ENCODE assay signal across 20 mouse cellular contexts in the genomic region with DNA sequence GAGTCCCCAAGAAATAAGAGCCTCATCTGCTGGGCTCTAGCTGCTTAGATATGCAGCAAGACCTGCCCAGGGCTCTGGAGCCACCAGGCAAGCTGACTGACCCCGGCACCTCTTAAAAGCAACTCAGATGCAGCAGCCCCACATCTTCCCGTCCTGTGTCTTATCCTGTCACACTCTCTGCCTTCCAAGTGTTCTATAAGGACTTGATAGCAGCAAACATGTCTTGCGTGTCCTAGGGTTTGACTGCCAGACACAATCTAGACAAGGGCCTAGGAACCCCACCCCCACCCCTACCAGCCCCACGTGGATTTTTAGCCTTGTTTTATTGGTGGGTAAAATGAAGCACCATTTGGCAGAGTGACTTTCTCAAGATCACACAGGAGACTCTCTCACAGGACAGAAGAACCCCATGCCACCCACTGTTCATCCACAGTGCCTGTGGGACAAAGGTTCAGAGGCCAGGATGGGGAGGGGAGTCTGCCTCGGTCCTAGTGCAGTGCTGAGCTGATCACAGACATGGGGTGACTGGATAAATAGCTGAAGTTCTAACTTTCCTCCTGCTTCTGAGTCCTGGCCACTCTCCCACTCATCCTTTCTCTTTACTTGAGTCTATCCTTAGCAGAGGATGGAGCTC. TPM values are rescaled to one million over a fixed set of nuclear protein-coding genes. Genes with fewer than 3 reads are reported as not detected.
"Had no signal": no experiment of that assay in that cellular context is flagged by ENCODE, and none has a peak within 500 bp of the region (broad histone marks: within the 10 kb centered on the region; RNA-seq: fewer than 3 reads in every experiment).

No protein-coding gene starts in this region.

- H3K27ac ChIP-seq: limb, embryonic 13.5 days; liver, embryonic 13.5 days; midbrain, embryonic 13.5 days; neural tube, embryonic 13.5 days; stomach, embryonic 15.5 days had no signal

- H3K4me3 ChIP-seq: limb, embryonic 13.5 days; liver, embryonic 13.5 days; megakaryocyte, embryonic 14.5 days; midbrain, embryonic 10.5 days; midbrain, embryonic 13.5 days; myocyte; neural tube, embryonic 13.5 days; stomach, embryonic 15.5 days had no signal

- H3K4me1 ChIP-seq: liver, embryonic 13.5 days; megakaryocyte, embryonic 14.5 days; stomach, embryonic 15.5 days had no signal

- H3K27me3 ChIP-seq: midbrain, embryonic 13.5 days; neural tube, embryonic 13.5 days; stomach, embryonic 15.5 days had no signal

- H3K36me3 ChIP-seq: limb, embryonic 13.5 days; liver, embryonic 13.5 days; midbrain, embryonic 10.5 days; midbrain, embryonic 13.5 days; neural tube, embryonic 13.5 days; stomach, embryonic 15.5 days had no signal

- H3K4me2 ChIP-seq: limb, embryonic 13.5 days; liver, embryonic 13.5 days; midbrain, embryonic 13.5 days; neural tube, embryonic 13.5 days; stomach, embryonic 15.5 days had no signal

- DNase-seq: kidney, adult 18-20 months; kidney, adult 9 months; kidney, postnatal 14 days; kidney, postnatal 4 days; left cerebral cortex, postnatal 4 days; liver, embryonic 13.5 days; retina, postnatal 1 day; right cerebral cortex, postnatal 25 days; spleen, adult 18-20 months; thymus, postnatal 25 days had no signal

- H3K9ac ChIP-seq: limb, embryonic 13.5 days; liver, embryonic 13.5 days; midbrain, embryonic 13.5 days; neural tube, embryonic 13.5 days; stomach, embryonic 15.5 days had no signal

- ATAC-seq: intestine, embryonic 16.5 days; midbrain, embryonic 13.5 days; midbrain, embryonic 16.5 days had no signal

- H3K9me3 ChIP-seq: liver, embryonic 13.5 days; midbrain, embryonic 10.5 days; midbrain, embryonic 13.5 days; stomach, embryonic 15.5 days had no signal

RNA-seq across cellular contexts. Expression of a gene that starts 16.9 kb away (rescaled TPM):
- polyA plus RNA-seq: myocyte; thymus, postnatal 0 days had no signal
